Mouse (Mus musculus): ENCODE measurements around the gene Rab11fip3.
A peak's percentile ranks its signal among the peaks of the same experiment; 100 is the strongest.

Gene Rab11fip3

DNA sequence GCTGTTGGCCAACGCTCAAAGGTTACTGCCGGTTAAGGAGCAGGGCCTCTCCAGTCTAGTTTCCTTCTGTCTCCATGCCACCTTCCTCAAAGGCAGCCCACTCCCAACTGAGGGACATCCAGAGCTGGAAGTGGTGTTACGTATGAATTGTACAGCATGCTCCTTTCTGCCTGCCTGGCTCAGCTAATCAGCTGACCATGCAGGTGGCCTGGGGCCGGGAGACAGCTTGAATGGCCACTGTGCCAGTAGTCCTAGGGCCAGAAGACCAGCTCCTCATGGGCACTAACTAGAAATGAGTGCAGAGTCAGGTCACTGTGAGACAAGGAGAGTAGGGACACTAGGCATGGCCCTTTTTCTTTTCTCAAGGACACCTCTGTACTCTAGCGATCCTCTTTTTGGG, 116.2 kb downstream of the Rab11fip3 start:
- no peak for DNase-seq

DNA sequence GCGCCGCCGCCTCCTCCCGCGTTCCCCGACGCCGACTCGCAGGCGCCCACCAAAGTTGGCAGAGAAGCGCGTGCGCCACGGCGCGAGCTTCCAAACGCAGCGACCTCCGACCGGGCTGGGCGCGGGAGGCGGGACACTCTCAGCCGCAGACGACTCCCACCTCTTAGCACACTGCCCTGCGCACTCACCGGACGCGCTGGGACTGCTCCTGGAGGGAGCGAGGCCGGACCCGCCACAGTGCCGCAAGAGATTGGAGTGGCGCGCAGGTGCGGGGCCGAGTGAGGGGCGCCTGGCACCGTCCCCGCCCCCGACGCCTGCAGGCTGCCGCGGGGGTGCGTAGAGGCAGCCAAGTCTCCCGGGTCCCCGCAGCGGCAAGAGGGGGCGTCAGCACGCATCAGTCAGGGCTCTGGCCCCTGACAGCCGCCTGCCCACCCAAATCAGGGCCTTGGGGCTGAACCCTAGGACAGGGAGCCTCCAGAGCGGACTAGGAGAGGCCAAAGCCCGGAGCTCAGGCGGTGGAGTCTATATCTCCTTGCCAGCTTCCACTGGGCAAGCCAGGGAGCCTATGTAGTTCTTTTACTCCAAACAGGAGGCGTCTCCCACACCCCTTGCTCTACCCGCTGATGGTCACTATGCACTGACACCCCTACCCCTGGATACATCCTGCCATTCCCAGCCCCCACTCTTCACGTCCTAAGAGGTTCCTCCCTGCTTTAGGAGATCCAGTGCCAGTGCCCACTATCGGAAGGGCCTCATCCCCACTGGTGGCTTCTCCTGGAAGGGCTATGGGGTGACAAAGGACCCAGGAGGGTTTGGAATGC, 117.3 kb downstream of the Rab11fip3 start, which contains the start of gene A930017K11Rik:
A930017K11Rik (minus strand) TSS at position 763 of the 821 bp plus-strand sequence.
- no peak for DNase-seq

DNA sequence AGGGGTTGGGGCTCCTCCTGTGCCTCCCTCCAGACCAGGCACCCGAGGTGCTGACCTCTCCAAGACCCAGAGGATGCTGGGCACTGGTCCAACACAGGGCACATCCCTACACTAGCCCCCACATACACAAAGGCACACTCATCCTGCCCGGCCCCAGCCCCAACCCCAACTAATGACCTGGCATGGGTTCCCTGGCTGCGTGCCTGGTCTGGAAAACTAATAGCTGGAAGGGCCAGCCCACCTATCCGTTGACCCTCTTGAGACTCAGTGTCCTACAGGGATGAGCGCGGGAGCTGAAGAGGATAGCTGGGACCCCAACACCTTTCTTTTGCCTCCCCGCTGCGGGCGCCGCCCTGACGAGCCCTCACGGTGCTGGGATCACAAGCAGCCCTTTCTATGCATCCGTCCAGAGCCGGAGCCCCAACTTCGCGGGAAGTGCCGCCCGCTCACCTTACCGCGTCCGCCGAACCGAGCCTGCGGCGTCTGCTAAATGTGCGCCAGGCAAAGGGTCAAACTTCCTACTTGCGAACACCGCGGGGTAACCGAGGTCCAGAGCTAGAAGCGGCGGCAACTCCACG, 118.0 kb downstream of the Rab11fip3 start:
- DNase-seq = no peak

DNA sequence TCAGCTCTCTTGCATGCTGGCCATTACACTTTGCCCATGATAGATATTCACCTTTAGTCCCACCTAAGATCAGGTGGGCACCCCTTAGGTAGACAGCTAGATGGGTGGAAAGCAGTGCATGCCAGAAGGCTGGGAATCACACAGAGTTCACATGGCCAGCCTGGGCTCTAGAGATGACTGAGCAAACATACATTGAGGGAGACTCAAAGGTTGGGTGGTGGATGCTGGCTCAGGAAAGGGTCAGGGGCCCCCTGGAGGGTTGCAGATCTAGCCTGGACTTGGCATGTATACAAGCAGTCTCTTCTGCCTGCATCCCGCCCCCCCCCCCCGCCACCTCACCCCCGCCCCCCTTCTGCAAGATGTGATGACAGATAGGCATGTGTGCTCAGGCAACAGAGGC, 118.6 kb downstream of the Rab11fip3 start:
- DNase-seq = no peak

DNA sequence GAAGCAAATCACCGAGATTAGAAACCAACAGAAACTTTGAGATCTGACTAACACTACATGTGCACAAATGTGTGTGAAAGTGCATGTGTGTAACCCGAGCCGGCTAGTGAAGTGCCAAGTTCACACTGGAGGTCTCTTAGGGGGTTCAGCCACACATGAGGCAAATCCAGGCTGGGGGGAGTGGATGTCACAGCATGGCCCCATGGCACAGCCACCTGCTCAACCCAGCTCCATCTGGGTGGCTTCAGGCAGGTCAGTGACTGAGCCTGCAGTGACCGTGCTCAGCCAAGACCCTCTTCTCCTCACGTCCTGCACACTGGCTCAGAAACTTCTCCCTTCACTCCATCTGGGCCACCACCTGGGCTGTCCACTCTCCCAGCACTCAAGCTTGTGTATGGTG, 119.4 kb downstream of the Rab11fip3 start:
- no peak for DNase-seq

DNA sequence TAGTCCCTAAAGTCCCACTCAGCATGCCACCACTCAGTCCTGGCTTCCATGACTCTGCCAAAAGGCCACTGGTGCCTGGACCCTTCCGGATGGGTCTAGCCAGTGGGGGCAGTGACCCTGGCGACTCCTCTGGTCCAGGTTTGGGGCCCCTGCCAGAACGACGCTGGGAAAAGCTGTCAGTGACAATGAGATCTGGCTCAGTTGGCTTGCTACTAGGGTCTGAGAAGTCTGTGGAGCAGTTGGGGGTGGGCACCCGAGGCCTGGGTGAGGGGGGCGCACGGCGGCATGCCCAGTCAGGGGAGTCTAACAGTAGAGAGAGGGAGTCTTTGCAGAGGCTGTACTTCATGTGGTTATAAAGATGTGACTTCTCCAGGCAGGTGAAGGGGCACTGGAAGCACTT, 121.3 kb downstream of the Rab11fip3 start:
- DNase-seq = no peak

DNA sequence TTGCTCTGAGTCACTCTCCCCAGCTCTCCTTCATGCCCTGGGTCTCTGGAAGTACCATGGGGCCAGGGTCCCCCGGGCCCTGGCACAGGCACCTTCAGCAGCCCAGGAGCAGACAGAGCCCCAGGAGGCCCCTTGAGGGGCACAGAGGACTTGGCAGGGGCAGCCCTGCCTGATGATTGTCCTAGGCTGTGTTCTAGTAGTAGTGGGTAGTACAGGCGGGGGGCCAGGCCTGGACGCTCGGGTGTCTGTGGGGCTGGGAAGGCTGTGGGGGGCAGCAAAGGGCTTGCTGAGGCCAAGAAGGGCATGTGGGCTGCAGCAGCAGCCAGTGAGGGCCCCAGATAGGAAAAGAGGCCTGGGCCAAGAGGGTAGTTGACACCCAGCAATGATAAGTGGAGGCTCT, 121.8 kb downstream of the Rab11fip3 start:
- no peak for DNase-seq

DNA sequence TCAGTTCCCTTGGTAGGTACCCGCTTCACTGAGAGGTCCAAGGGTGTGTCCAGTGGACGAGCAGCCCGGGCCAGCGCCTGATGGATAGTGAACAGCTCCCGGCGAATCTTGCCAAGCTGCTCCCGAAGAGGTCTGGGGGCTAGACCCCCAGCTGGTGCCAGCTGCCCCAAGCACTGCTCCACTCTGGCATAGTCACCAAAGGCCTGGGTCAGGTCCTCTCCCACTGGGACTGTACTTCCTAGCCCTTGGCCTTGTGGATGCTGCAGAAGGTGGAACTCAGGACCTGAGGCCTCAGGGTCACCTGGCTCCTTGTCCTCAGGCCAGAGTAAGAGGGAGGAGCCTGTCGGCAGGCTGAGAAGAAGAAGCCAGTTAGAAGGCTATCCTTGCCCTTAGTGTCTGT, 122.5 kb downstream of the Rab11fip3 start:
- no peak for DNase-seq

DNA sequence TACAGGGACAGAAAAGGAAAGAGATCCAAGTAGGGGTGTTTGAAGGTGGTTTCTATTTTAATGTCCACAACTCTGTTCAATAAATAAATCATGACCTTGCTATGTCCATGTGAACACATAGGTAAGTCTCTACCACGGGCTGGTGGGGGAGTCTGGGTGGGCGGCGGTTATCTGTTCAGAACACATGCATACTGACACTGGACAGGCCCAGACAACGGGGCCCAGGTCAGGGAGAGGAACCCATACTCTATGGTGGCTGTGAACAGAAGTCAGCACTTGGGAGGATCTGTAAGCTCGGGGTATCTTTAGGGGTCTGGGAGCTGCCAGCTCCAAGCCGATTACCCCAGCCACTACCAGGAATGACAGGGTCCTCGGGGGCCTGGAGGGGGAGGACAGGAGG, 123.0 kb downstream of the Rab11fip3 start:
- no peak for DNase-seq

DNA sequence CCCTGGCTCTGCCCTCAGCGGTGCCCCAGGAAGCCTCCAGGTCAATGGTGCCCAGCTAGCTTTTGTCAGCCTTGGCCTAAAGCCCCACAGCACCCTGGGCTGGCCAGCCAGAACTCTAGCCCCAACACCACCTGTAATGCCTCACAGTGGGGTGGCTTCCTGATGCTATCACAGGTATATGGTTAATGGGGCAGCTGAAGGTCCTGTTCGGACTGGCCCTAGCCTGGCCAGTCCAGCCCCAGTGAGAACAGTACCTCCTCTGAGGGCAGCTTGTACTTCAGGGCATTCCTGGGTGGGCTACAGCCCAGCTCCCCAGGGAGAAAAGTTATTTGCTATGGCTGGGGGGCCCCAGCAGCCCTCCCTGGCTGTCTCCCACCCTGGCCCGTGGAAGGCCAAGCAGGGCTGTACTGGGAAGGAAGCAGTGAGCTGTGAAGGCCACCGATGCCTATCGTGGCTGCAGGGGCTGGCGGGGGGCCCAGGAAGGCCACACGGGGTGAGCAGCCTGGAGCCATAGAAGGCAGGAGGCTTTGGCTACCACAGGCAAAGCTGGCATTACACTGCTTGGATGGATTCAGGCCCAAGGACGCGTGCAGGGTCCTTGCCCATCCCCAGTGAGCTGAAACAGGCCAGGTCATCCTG, 123.7 kb downstream of the Rab11fip3 start:
- DNase-seq = peak; percentile 70

DNA sequence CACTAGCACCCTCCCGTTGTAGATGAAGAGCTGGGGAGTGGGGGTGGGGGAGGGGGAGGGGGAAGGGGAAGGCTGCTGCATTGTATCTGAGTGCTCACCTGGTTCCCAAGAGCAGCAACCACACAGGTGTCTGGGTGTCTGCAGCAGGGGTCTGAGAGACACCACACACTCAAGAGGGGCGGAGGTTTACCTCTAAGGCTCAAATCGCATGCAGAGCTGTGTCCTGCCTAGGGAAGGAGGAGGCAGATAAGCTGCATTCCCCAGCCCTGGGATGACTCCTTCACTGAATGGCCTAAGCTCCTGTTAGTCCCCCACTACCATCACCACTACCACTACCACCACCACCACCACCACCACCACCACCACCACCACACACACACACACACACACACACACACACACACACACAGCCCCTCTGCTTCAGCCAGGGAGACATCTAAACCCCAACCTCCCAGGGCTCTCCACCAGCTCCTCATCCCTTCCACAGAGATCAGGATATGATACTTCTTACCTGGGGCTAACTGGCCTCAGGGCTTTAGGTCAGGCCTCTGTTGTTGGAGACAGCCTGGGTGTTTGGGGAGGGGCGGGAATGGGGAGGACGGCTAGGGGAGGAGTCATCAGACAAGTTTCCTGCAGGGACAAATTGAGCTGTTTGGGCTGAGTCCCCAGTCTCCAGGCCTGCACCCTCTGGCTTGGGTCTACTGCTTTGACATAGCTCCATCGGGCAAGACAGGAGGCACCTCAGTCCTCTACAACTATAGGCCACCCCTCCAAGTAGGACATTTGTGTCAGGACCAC, 124.8 kb downstream of the Rab11fip3 start, which contains the start of the genes Pigq and Nhlrc4:
Pigq (minus strand) TSS at position 571 of the 798 bp plus-strand sequence.
Nhlrc4 (minus strand) TSS at position 596 of the 798 bp plus-strand sequence.
- DNase-seq = no peak

DNA sequence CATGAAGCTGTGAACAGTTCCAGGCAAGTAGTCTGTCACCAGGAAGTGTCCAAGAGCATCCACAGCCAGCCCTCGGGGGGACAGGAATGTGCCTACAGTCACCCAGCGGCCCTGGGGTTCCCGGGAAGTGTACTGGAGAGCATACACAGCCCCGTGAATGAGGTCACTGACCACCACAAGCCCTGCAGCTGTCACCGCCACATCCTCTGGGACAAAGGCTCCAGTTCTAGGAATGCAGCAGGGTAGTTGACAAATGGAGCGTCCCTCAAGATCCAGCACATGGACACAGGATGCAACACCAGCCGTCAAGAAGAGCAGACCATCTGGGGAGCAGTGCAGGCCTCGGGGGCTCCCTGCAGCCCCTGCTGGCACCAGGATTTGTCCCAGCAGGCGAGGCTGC, 125.6 kb downstream of the Rab11fip3 start:
- DNase-seq = no peak

DNA sequence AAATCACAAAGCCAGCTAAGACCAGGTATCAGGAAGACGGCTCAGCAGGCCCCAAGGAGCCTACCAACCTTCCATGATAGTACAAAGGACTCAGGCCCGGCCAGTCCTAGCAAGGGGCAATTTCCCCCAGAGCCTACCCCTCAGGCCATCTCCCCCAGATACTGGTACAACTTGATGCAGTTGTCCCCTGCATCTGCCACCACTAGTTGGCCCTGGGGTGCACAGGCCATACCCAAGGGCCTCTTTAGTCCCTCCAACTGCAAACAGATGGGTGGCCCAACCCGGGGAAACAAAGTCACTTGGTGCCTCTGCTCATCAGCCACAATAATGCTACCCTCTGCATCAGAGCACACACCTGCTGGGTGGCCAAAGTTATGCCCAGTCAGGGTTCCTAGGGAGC, 126.1 kb downstream of the Rab11fip3 start:
- DNase-seq = no peak

DNA sequence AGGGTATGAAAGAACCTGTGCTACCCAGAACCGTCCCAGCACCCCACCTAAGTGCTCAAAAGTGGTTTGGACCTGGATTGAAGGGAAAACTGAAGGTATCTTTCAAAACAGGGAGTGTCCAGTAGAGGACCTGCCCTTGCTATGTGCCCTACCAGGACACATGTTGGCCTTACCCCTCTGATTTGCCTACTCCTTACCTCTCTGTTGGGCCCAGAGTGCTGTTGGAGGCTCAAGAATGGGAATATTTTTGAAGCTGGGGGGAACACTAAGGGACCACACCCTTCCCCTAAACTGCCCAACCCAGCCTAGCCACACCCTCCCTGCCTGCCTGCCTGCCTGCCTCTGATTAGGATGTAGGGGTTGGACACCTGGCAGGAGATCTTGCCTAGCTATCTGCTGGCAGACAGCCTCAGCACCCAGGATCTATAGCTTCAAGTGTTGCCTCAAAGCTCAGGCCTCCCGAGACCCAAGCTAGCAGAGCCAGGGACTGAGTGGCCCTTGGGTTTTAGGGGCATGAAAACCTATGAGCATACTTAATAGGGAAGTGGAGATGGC, 126.7 kb downstream of the Rab11fip3 start:
- DNase-seq = no peak

DNA sequence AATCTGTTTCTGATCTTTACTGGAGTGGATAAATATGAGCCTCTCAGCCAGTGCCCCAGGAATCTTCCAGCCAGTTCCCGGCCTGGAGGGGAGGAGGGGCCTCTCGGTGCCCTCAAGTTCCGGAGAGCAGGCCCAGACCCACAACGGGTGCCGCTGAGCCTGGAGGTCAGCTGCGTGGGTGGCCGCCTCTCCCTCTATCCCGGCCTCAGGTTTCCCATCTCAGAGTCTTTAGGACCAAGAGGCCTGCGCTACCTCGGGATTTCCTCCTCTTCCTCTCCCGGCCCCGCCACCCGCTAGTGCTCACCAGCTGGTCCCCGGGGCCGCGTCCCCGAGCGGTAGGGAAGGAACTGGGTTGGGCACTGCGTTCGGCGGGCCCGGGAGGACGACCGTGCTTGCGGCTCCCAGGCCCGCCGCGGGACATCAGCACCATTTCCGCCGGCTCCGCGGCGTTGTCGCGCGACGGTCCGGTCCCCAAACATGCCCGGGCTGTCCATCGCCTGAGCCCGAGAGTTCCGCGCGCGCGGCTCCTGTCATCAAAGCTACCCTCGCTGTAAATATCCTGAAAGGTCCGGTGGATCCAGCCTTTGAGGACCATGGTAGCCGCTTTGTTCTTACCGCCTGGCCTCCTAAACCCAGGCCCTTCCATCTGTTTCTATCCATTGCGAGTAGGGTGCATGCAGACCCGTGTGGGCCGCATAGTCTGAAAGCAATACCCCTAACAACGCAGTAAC, 127.7 kb downstream of the Rab11fip3 start:
- peak; percentile 69 for DNase-seq
